Mouse (Mus musculus) ovary, adult 18-20 months (tissue): ENCODE measurements around the gene Me3.

Experiments
- DNase-seq: peaks from one replicate; pipeline ENCODE4 v3.0.0; 2022; ENCODE audit warnings: low spot score, mixed read lengths

Me3 gene

DNA sequence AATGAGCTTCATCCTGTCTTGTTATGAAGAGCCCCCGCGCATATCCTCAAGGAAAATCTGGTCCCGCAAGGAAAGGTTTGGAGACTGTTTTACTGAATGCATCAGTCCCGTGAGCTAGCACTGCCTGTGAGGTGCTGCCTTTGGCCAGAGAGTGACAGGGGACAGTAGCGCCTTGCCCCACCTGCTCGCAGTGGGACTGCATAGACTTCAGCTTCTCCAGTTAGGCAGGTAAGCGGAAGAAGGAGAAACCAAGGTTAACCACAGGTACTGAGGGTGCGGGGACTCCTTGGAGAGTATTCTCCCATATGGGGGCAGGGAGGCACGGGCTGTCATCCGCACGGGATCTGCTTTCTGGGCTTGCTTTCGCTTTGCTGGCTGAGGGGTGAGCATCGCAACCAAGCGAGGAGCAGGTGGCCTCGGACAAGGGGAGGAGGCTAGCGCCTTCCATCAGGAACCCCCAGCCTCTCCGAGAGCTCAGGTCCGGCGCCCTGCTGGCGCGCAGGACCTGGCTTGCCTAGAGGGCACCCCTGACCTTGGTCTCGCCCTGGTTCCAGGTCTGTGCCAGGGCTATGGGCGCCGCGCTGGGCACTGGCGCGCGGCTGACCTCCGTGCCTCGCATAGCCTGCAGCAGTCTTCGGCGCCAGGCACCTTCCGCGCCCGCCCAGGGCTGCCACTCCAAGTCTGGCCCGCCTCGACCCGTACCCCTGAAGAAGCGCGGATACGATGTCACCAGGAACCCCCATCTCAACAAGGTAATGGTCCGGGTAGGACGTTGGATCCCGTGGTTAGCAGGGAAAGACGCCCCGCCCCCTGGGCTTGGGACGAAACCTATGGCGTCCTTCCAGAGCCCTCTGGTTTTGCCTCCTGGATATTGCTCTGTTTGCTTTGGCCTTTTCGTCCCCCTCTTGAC, at the start of gene Me3:
Me3 (plus strand) TSS at position 51 of the 910 bp plus-strand sequence.
- DNase-seq, result peak; percentile 71

DNA sequence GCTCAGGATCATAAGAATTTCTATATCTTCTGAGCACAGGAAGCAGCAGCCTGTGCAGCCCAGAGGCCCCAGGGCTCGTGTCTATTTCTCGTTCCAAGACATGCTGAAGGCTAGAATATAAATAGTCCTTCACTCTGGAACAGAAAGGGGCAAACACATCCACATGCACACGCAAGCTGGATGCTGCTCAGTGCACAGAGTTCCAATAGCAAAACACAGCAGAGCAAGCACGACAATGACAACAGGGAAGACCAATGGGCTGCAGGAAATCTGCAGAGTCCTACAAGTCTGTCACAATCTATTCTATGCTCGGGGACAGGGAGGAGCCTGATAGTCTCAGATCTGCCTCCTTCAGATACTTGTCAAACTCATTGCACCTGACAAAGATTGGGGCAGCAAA, 42.2 kb upstream of the Me3 start:
- no peak for DNase-seq

DNA sequence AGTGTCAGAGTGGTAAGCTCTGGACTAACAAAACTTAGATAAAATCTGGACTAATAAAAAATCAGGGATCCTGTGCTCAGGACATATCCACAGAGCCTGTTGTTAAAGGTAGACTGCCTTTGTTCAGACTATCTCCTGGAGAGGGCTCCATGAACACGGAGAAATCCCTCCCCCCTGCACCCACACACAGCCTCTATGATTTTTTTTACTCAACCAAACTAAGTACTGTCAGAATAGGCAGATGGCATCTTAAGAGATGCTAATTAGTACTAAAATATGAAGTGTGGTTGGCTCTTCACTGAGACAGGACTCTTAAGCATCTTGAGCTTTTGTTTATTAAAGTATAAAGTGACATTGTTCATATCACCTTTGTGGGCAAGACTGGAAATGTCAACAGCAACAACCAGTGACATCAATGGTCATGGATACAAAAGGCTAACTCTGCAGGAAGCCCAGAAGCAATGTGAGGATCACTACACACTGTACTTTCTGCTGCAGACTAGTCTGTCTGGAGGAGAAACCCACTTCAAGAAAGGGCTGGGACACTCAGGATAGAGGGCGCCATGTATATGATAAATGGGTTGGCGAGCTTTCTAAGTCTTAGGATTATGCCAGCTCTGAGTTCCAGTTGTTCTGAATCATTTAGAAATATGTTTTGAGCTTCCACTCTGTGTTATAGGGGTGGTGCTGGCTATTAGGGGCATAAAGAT, 41.5 kb upstream of the Me3 start:
- no peak for DNase-seq

- no peak for DNase-seq
These were observed 36.4 kb upstream of the Me3 start for GRCm38 (mm10) chr7:89595813-89596212.

DNA sequence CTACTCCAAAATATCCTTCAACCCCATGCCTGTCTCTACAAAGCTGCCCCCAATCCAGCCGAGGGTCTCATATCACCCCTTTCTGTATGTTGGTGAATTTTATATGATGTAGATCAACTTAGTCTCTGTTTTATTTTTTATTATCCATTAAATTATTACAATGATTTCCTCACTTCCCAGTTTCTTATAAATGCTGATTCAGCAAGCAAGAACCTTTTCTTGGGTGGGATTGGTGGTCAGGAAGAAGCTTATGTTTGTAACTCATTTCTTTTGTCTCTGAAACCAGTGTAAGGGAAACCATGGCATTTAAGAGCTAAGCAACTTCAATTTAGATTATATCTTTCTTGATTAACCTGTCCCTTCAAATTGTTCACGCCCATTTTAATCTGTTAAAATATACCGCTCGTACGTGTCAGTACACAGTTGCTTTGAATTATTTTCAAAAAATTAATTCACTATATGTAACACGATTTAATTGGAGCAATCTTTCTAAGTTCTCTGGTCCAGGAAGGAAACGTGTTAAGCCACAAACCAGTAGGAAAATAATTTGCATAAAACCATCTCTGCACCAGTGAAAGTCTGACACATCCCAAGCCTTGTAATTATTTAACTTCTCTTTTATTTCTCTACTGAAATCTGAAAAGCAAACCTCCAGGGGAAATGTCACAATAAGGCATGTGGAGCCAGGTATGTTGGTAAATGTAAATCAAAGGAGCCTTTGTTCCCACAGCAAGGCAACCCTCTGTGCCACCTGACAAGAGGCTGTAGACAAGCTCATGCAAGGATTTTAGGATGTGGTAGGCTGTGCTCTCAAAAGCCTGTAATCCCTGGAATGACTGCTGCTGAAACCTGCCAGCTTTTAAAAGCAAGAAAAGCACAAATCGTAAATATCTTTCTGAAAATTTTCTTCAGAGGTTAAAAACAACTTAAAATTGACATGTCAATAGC, 26.3 kb upstream of the Me3 start:
- DNase-seq, result no peak

- DNase-seq, result no peak
These were observed 24.9 kb upstream of the Me3 start for GRCm38 (mm10) chr7:89607329-89607728.

- no peak for DNase-seq
These were observed 21.0 kb upstream of the Me3 start for GRCm38 (mm10) chr7:89611236-89611635.

GRCm38 (mm10) chr7:89616235-89616634, 16.0 kb upstream of the Me3 start:
- DNase-seq, result no peak

DNA sequence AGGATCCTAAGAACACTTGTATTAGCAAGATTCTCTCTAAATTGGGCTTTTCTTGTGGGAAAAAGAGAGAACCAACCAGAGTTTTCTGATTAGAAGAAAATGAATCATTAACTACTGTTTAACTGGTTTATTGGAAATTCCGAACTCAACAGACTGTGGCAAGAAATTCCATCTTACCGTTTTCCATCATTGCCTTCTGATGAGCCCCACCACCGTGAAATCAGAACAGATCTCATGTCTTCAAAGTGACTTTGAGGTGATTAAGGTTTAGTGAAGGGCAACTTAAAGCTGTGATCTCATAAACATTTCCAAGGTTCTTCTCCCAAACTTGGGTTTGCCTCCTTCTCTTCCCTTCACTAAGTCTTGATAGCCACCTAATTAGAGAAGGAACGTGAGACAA, 8.9 kb upstream of the Me3 start:
- no peak for DNase-seq

DNA sequence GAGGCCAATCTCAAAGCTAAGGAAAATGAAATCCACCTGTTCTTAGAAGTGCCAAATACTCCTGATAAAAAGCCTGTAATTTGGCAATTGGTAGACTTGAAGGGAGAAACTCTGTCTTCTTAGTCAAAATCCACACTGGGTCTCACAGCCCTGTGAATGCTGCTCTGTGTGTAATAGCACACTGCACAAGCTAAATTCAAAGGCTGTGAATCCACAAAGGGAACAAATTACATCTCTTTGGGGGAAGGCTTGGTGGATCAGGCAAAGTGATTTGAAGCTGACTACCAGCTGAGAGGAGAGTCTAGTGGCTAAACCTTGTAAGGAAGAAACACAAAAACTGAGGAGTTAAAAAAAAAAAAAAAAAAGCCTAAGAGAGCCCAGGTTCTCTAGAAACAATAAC, 4.8 kb upstream of the Me3 start:
- no peak for DNase-seq

GRCm38 (mm10) chr7:89628006-89628405, 4.2 kb upstream of the Me3 start:
- DNase-seq, result no peak

- no peak for DNase-seq
These were observed 3.2 kb upstream of the Me3 start for GRCm38 (mm10) chr7:89629006-89629405.

DNA sequence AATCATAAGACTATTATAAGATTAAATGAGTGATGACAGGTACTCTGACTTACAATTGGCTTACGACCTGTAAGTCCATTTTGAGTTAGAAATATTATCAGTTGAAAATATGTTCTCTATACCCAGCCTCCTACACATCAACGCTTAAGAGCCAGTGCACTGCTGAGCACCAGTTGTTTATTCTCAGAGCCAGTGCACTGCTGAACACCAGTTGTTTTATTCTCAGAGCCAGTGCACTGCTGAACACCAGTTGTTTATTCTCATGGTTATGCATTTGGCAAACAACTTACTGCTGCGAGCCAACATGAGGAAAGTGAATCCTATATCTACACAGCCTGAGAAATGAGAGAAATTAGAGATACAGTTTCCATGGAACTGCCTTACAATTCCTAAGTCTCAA, 2.3 kb upstream of the Me3 start:
- DNase-seq, result no peak

DNA sequence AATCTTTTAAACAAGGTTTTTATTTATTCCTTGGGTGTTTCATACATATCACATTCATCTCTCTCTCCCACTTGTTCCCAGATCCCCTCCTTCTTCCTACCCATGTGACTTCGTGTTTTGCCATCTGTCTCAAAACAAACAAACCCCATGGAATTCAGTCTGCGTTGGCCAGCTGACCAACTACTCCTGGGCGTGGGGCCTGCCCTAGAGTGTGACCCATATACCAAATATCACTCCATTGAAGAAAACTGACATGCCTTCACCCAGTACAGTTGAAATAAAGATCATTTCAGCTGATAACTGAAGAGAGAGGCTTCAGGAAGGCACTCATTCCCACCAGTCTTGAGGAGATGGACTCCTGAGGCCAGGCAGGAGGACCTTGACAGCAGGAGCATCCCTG, 1.4 kb upstream of the Me3 start:
- no peak for DNase-seq

GRCm38 (mm10) chr7:89640533-89640932, 8.3 kb downstream of the Me3 start:
- DNase-seq, result no peak

DNA sequence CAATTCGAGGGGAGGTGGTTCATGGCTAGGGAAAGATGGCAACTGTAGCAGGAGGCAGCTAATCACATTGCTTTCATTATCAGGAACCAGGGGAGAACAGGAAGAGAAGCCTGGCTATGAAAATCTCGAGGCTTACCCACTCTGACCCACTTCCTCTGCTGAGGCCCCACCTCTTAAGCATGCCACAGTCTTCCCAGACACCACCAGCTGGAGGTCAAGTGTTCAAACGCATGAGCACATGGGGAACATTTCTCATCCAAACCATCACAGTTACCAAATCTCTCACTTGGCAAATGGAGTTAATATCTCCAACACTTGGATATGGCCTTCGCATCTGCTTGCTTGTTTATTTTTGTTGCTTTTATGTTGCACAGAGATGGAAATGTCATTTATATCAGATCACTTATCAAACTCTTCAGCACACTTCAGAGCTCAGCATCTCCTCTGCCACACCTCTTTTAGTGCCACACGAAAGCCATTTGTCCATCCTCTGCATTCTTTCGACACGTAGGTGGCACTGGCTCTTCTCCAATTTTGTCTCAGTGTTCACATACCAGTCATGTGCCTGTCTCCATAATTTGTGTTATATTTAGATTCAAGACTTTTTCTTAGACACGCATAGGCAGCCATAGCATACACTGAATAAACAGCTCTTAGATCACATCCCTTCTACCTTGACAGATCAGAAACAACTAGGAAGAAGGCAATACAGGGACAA, 8.9 kb downstream of the Me3 start:
- DNase-seq, result no peak

DNA sequence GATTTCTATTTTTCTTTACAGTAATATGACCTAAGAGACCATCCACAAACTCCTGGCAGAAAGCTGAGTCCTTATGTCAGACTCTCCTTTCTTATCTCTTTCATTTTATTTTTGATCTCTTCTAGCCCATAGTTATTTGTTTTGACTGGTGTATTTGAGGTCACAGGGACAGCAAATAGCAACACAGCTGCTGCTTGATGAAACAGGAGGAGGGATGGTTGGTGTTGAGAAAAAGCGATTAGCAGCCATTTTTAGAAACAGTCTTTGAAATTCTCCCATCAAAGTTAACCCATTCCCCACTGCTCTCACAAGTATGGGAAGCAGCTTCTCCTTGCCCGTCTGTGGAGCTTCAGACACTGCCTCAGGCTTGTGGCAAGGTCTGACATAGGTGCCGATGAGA, 12.8 kb downstream of the Me3 start:
- no peak for DNase-seq

- no peak for DNase-seq
These were observed 15.7 kb downstream of the Me3 start for GRCm38 (mm10) chr7:89647864-89648263.

- no peak for DNase-seq
These were observed 25.0 kb downstream of the Me3 start for GRCm38 (mm10) chr7:89657183-89657582.

DNA sequence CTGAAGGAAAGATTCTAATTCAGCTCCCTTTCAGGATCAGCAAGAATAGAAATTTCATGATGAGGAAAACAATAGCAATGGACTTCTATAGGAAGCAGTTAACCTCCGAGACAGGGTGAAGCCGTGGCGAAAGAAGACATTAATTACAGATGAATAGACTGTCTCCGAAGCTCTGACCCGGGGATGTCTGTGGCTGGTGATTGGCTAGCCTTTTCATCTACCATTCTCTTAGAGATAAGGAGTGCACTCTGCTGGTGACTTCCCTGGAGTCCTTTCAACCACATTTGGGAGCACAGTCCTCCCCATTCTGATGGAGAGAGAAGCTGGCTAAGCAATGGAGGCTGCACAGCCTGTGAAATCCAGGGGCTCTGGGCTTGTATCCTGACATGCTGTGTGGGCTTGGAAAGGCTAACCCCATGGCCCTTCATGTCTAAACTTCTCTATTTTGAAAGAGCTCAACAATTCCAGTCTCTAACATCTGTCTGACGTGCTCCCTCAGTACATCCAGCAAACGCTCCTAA, 25.6 kb downstream of the Me3 start:
- no peak for DNase-seq

- no peak for DNase-seq
These were observed 32.0 kb downstream of the Me3 start for GRCm38 (mm10) chr7:89664197-89664596.
